Mouse (Mus musculus) left cerebral cortex, postnatal 4 days (tissue): ENCODE measurements around the gene Ankrd65. TPM values are rescaled to one million over a fixed set of nuclear protein-coding genes. Genes with fewer than 3 reads are reported as not detected.

ENCODE experiments used
- DNase-seq: peaks from one replicate; pipeline ENCODE4 v3.0.0-alpha.2; 2022
- intact Hi-C: fragments of 180-260 bp; cut with DNase I; formaldehyde crosslinking; loops from one replicate; pipeline ENCODE4 v1.15.1; 2025
- microRNA-seq: library from miRNA; unstranded; fragments of <30 nt; microRNA quantifications from one replicate; pipeline ENCODE4 v1.2.0, GENCODE M21; 2022
- total RNA-seq, 2 experiments: library from RNA; stranded (reverse); gene quantifications; 2 replicates each; pipeline ENCODE4 v1.2.3; 2021

Gene Ankrd65
- total RNA-seq, 2 experiments from 2014 or later: not detected

GRCm38 (mm10) chr4:155846871-155847578 is 56.8 kb downstream of the Ankrd65 start, which contains the start of gene Dvl1:
Gene Dvl1, plus strand, starts transcription at chr4:155847402.
- DNase-seq: peak; percentile 95
- intact Hi-C loops: no loop called here

- intact Hi-C loops: no loop called here
- DNase-seq: peak; percentile 43
These were observed 57.5 kb downstream of the Ankrd65 start for GRCm38 (mm10) chr4:155847591-155848352.

- intact Hi-C loops: no loop called here
- no peak for DNase-seq
These were observed 58.3 kb downstream of the Ankrd65 start for GRCm38 (mm10) chr4:155848434-155849095.

Small RNAs within 50 kb of the gene (microRNA-seq; reads per million reads assigned to microRNA genes)
- not detected for gene Gm27743

Other genes starting within 250 kb of the Ankrd65 start
- 10 to 100 TPM; 58.8 to 59.5 TPM for gene Nadk, start 228.1 kb upstream of the Ankrd65 start, total RNA-seq
- gene Slc35e2, start 189.0 kb upstream of the Ankrd65 start, total RNA-seq: 10 to 100 TPM; 39.1 to 40.6 TPM
- 10 to 100 TPM; 55.5 to 60.6 TPM for gene Cdk11b, start 165.6 kb upstream of the Ankrd65 start, total RNA-seq
- gene Gm10563, start 145.0 kb upstream of the Ankrd65 start, total RNA-seq: not detected
- 1 to 10 TPM; 3.9 to 4.8 TPM for gene Mmp23, start 137.1 kb upstream of the Ankrd65 start, total RNA-seq
- gene Mib2, start 121.2 kb upstream of the Ankrd65 start, total RNA-seq: 100 to 1,000 TPM in 1 of 2 experiments, 10 to 100 TPM in 1; 91.0 to 105 TPM
- 10 to 100 TPM; 20.3 to 22.0 TPM for gene Fndc10, start 96.1 kb upstream of the Ankrd65 start, total RNA-seq
- gene Ssu72, start 85.6 kb upstream of the Ankrd65 start, total RNA-seq: 10 to 100 TPM; 82.1 to 83.7 TPM
- 10 to 100 TPM; 41.0 to 44.8 TPM for gene Tmem240, start 55.6 kb upstream of the Ankrd65 start, total RNA-seq
- 10 to 100 TPM; 64.8 to 69.8 TPM for gene Atad3a, start 29.3 kb upstream of the Ankrd65 start, total RNA-seq
- 10 to 100 TPM; 15.6 to 16.4 TPM for gene Vwa1, start 15.7 kb upstream of the Ankrd65 start, total RNA-seq
- 1 to 10 TPM; 1.3 TPM for gene Tmem88b, start 4.6 kb upstream of the Ankrd65 start, total RNA-seq
- 100 to 1,000 TPM; 102 to 104 TPM for gene Mrpl20, start 12.4 kb downstream of the Ankrd65 start, total RNA-seq
- gene Ccnl2, start 22.1 kb downstream of the Ankrd65 start, total RNA-seq: 10 to 100 TPM; 84.1 to 85.0 TPM
- gene Aurkaip1, start 40.8 kb downstream of the Ankrd65 start, total RNA-seq: 10 to 100 TPM; 59.7 to 62.7 TPM
- gene Mxra8, start 49.2 kb downstream of the Ankrd65 start, total RNA-seq: 10 to 100 TPM; 15.0 to 15.1 TPM
- 10 to 100 TPM; 82.5 to 88.2 TPM for gene Dvl1, start 57.0 kb downstream of the Ankrd65 start, total RNA-seq
- gene Tas1r3, start 72.9 kb downstream of the Ankrd65 start, total RNA-seq: under 1 TPM; 0.28 to 0.32 TPM
- gene Cptp, start 79.0 kb downstream of the Ankrd65 start, total RNA-seq: 10 to 100 TPM; 26.6 to 27.5 TPM
- gene Ints11, start 79.1 kb downstream of the Ankrd65 start, total RNA-seq: 10 to 100 TPM; 44.1 to 54.7 TPM
- gene Pusl1, start 101.3 kb downstream of the Ankrd65 start, total RNA-seq: 10 to 100 TPM; 62.3 to 68.1 TPM
- gene Acap3, start 101.4 kb downstream of the Ankrd65 start, total RNA-seq: 100 to 1,000 TPM; 164 to 168 TPM
- gene Ube2j2, start 153.4 kb downstream of the Ankrd65 start, total RNA-seq: 100 to 1,000 TPM in 1 of 2 experiments, 10 to 100 TPM in 1; 96.0 to 101 TPM
- 10 to 100 TPM; 12.0 to 14.8 TPM for gene C1qtnf12, start 171.9 kb downstream of the Ankrd65 start, total RNA-seq
- 10 to 100 TPM; 12.9 to 13.7 TPM for gene B3galt6, start 202.2 kb downstream of the Ankrd65 start, total RNA-seq
- 100 to 1,000 TPM; 111 to 112 TPM for gene Sdf4, start 202.4 kb downstream of the Ankrd65 start, total RNA-seq
- 1 to 10 TPM; 1.3 to 1.5 TPM for gene Tnfrsf4, start 223.4 kb downstream of the Ankrd65 start, total RNA-seq
- gene Tnfrsf18, start 235.7 kb downstream of the Ankrd65 start, total RNA-seq: not detected